Mouse (Mus musculus) heart, embryonic 11.5 days (tissue): Measurements from ENCODE around the gene BC004004. TPM values are rescaled to one million over a fixed set of nuclear protein-coding genes. Genes with fewer than 3 reads are reported as not detected.

ENCODE experiments used
- ATAC-seq: fragments of 200-750 bp; cut with Nextera tagmentation; replicated peaks from 2 replicates; pipeline ENCODE4 v1.8.0; 2017; ENCODE audit warnings: moderate library complexity; ENCODE audit not compliant: insufficient number of reproducible peaks, low FRiP score, low TSS enrichment
- H3K27ac ChIP-seq: fragments of 300-500 bp; sonication (generic); 2 replicates; pipeline ENCODE4 v1.5.1; 2014; ENCODE audit warnings: mild to moderate bottlenecking, low read depth, low read length
- H3K27me3 ChIP-seq: fragments of 300-500 bp; sonication (generic); 2 replicates; pipeline ENCODE4 v1.6.1; 2014; ENCODE audit warnings: mild to moderate bottlenecking, low read length, mixed read lengths; ENCODE audit not compliant: control insufficient read depth, insufficient read depth
- H3K36me3 ChIP-seq: fragments of 300-500 bp; sonication (generic); 2 replicates; pipeline ENCODE4 v1.6.1; 2014; ENCODE audit warnings: mild to moderate bottlenecking, low read length, moderate library complexity, mixed read lengths; ENCODE audit not compliant: control insufficient read depth, insufficient read depth
- H3K4me1 ChIP-seq: fragments of 300-500 bp; sonication (generic); 2 replicates; pipeline ENCODE4 v1.6.1; 2014; ENCODE audit warnings: low read length; ENCODE audit not compliant: control insufficient read depth, insufficient read depth
- H3K4me2 ChIP-seq: fragments of 300-500 bp; sonication (generic); 2 replicates; pipeline ENCODE4 v1.6.1; 2014; ENCODE audit warnings: mild to moderate bottlenecking, moderate library complexity
- H3K4me3 ChIP-seq: fragments of 300-500 bp; sonication (generic); 2 replicates; pipeline ENCODE4 v1.5.1; 2014; ENCODE audit warnings: low read depth, low read length
- H3K9ac ChIP-seq: fragments of 300-500 bp; sonication (generic); 2 replicates; pipeline ENCODE4 v1.6.1; 2014; ENCODE audit warnings: mild to moderate bottlenecking, low read depth, low read length, moderate library complexity
- H3K9me3 ChIP-seq: fragments of 300-500 bp; sonication (generic); replicated peaks from 2 replicates; pipeline ENCODE4 v1.6.1; 2016; ENCODE audit warnings: low read length; ENCODE audit not compliant: control insufficient read depth
- WGBS: fragments of 180-500 bp; shearing (Covaris S2); extraction: QIAGEN DNeasy Blood & Tissue Kit; methylation state at CpG from one replicate; pipeline ENCODE4 v1.1.7; 2014; ENCODE audit not compliant: insufficient replicate concordance; 5-methylcytosine and 5-hydroxymethylcytosine counted together
- polyA plus RNA-seq: library from polyadenylated mRNA; unstranded; fragments of >200 nt; fragmentation: Nextera tagmentation; extraction: Ambion mirVana; gene quantifications from 2 replicates; pipeline ENCODE4 v1.2.1, GENCODE M21; 2014

The BC004004 gene
- polyA plus RNA-seq, 1 experiment from 2014 or later: 90.6 TPM

GRCm38 (mm10) chr17:29304376-29305057, 35.9 kb downstream of the BC004004 start:
- ATAC-seq: no peak
- Histone ChIP-seq H3K9ac (no peak overlapping the region), H3K36me3 (peaks cover 6% of the 10 kb centered on the region), H3K27me3 (no peaks in the 10 kb centered on the region), H3K9me3 (no peaks in the 10 kb centered on the region), H3K4me2 (no peak overlapping the region), H3K4me1 (peaks cover 18% of the 10 kb centered on the region), H3K4me3 (no peak overlapping the region), H3K27ac (no peak overlapping the region)
- WGBS: 56% methylated on average over 13 of the region's 13 CpGs

- H3K27me3 ChIP-seq: no peaks in the 10 kb centered on the region
- peaks cover 4% of the 10 kb centered on the region for H3K36me3 ChIP-seq
- no peak for ATAC-seq
- H3K4me1 ChIP-seq: peaks cover 18% of the 10 kb centered on the region
- no peak overlapping the region for H3K9ac ChIP-seq
- no peak overlapping the region; the same call in 1 of the 2 replicates for H3K4me2 ChIP-seq
- no peak overlapping the region for H3K27ac ChIP-seq
- no peaks in the 10 kb centered on the region for H3K9me3 ChIP-seq
- WGBS: 16% methylated on average over 15 of the region's 15 CpGs
- no peak overlapping the region for H3K4me3 ChIP-seq
These were observed 36.6 kb downstream of the BC004004 start for GRCm38 (mm10) chr17:29305058-29305806.

- no peaks in the 10 kb centered on the region for H3K9me3 ChIP-seq
- H3K27ac ChIP-seq: no peak overlapping the region
- no peak overlapping the region for H3K4me3 ChIP-seq
- H3K9ac ChIP-seq: no peak overlapping the region
- H3K36me3 ChIP-seq: no peaks in the 10 kb centered on the region; the same call in 1 of the 2 replicates
- ATAC-seq: no peak
- H3K4me2 ChIP-seq: no peak overlapping the region
- H3K27me3 ChIP-seq: no peaks in the 10 kb centered on the region
- H3K4me1 ChIP-seq: peaks cover 18% of the 10 kb centered on the region
- 45% methylated on average over 7 of the region's 7 CpGs for WGBS
These were observed 37.3 kb downstream of the BC004004 start for GRCm38 (mm10) chr17:29305871-29306270.

- Histone ChIP-seq H3K36me3 (no peaks in the 10 kb centered on the region), H3K4me3 (no peak overlapping the region), H3K4me1 (peaks cover 7% of the 10 kb centered on the region), H3K27me3 (no peaks in the 10 kb centered on the region), H3K27ac (no peak overlapping the region), H3K9me3 (0 out of 2 replicates have a peak, but pooled peaks cover 2% of the 10 kb centered on the region), H3K9ac (no peak overlapping the region), H3K4me2 (no peak overlapping the region)
- WGBS: 79% methylated on average over 21 of the region's 21 CpGs
- no peak for ATAC-seq
These were observed 41.6 kb downstream of the BC004004 start for GRCm38 (mm10) chr17:29310056-29310623.

GRCm38 (mm10) chr17:29311602-29312001, 43.0 kb downstream of the BC004004 start:
- no peaks in the 10 kb centered on the region for H3K27me3 ChIP-seq
- H3K27ac ChIP-seq: no peak overlapping the region
- no peaks in the 10 kb centered on the region for H3K36me3 ChIP-seq
- no peak overlapping the region for H3K4me3 ChIP-seq
- no peak overlapping the region for H3K9ac ChIP-seq
- no peak overlapping the region for H3K4me2 ChIP-seq
- no peaks in the 10 kb centered on the region for H3K4me1 ChIP-seq
- H3K9me3 ChIP-seq: 0 out of 2 replicates have a peak, but pooled peaks cover 2% of the 10 kb centered on the region
- ATAC-seq: no peak
- WGBS: 89% methylated on average over 8 of the region's 8 CpGs

- no peak for ATAC-seq
- Histone ChIP-seq H3K27ac (no peak overlapping the region), H3K9ac (no peak overlapping the region), H3K4me2 (no peak overlapping the region), H3K9me3 (0 out of 2 replicates have a peak, but pooled peaks cover 2% of the 10 kb centered on the region), H3K4me1 (no peaks in the 10 kb centered on the region), H3K27me3 (no peaks in the 10 kb centered on the region), H3K36me3 (no peaks in the 10 kb centered on the region), H3K4me3 (no peak overlapping the region)
- WGBS: 89% methylated on average over 2 of the region's 2 CpGs
These were observed 43.5 kb downstream of the BC004004 start for GRCm38 (mm10) chr17:29312082-29312481.

GRCm38 (mm10) chr17:29313300-29313699, 44.7 kb downstream of the BC004004 start:
- no peak overlapping the region for H3K4me2 ChIP-seq
- H3K4me1 ChIP-seq: no peaks in the 10 kb centered on the region
- no peak for ATAC-seq
- H3K27me3 ChIP-seq: no peaks in the 10 kb centered on the region
- H3K9me3 ChIP-seq: 0 out of 2 replicates have a peak, but pooled peaks cover 2% of the 10 kb centered on the region
- no peak overlapping the region for H3K9ac ChIP-seq
- H3K27ac ChIP-seq: no peak overlapping the region
- H3K36me3 ChIP-seq: no peaks in the 10 kb centered on the region
- no peak overlapping the region for H3K4me3 ChIP-seq

- no peak overlapping the region for H3K4me2 ChIP-seq
- 43% methylated on average over 9 of the region's 9 CpGs for WGBS
- peaks cover 4% of the 10 kb centered on the region; the same call in 1 of the 2 replicates for H3K4me1 ChIP-seq
- H3K27ac ChIP-seq: peak overlapping the region; percentile 57
- H3K4me3 ChIP-seq: no peak overlapping the region
- H3K27me3 ChIP-seq: peaks cover 9% of the 10 kb centered on the region
- no peaks in the 10 kb centered on the region for H3K36me3 ChIP-seq
- H3K9ac ChIP-seq: peak overlapping the region; percentile 46; the same call in 1 of the 2 replicates
- ATAC-seq: no peak
- H3K9me3 ChIP-seq: 0 out of 2 replicates have a peak, but pooled peaks cover 2% of the 10 kb centered on the region
These were observed 47.3 kb downstream of the BC004004 start for GRCm38 (mm10) chr17:29315672-29316465.
